Mouse (Mus musculus) gastrocnemius, adult 2 months (tissue): ENCODE measurements around the gene Smarce1. TPM values are rescaled to one million over a fixed set of nuclear protein-coding genes. Genes with fewer than 3 reads are reported as not detected.

ENCODE experiments used
- DNase-seq: peaks from one replicate; pipeline ENCODE4 v3.0.0; 2022
- H3K27ac ChIP-seq: fragments of 200-600 bp; 2 replicates; pipeline ENCODE4 v1.8.1; 2022; ENCODE audit warnings: mild to moderate bottlenecking
- H3K4me3 ChIP-seq: fragments of 200-600 bp; 2 replicates; pipeline ENCODE4 v1.8.1; 2022; ENCODE audit warnings: mild to moderate bottlenecking, moderate library complexity
- CTCF ChIP-seq: fragments of 200-600 bp; IDR thresholded peaks from 2 replicates; pipeline ENCODE4 v1.8.1; 2022; ENCODE audit warnings: antibody characterized with exemption, mild to moderate bottlenecking, moderate library complexity
- intact Hi-C: fragments of 180-260 bp; cut with DNase I; formaldehyde crosslinking; loops from one replicate; pipeline ENCODE4 v1.15.1; 2025
- long read RNA-seq, 2 experiments: library from polyadenylated mRNA; stranded (forward); transcript quantifications; one replicate each; pipeline ENCODE4 v2.0.0; 2021
- total RNA-seq, 2 experiments: library from RNA; stranded (reverse); gene quantifications; 2 replicates each; pipeline ENCODE4 v1.2.3; 2021

Gene Smarce1
- 10 to 100 TPM; 33.2 to 33.4 TPM for total RNA-seq
- long read RNA-seq, experiment 1, transcript Smarce1-201 (11 exons, 2,919 nt), result major isoform, 19 of 24 reads
- long read RNA-seq, experiment 1, partial matches to known transcripts, result 1 of 24 reads
- long read RNA-seq, experiment 1, other reads (novel, unspliced or antisense), result 3 of 24 reads
- long read RNA-seq, experiment 2, transcript Smarce1-201 (11 exons, 2,919 nt), result major isoform, 18 of 24 reads
- long read RNA-seq, experiment 2, partial matches to known transcripts, result 4 of 24 reads
- long read RNA-seq, experiment 2, other reads (novel, unspliced or antisense), result 2 of 24 reads

DNA sequence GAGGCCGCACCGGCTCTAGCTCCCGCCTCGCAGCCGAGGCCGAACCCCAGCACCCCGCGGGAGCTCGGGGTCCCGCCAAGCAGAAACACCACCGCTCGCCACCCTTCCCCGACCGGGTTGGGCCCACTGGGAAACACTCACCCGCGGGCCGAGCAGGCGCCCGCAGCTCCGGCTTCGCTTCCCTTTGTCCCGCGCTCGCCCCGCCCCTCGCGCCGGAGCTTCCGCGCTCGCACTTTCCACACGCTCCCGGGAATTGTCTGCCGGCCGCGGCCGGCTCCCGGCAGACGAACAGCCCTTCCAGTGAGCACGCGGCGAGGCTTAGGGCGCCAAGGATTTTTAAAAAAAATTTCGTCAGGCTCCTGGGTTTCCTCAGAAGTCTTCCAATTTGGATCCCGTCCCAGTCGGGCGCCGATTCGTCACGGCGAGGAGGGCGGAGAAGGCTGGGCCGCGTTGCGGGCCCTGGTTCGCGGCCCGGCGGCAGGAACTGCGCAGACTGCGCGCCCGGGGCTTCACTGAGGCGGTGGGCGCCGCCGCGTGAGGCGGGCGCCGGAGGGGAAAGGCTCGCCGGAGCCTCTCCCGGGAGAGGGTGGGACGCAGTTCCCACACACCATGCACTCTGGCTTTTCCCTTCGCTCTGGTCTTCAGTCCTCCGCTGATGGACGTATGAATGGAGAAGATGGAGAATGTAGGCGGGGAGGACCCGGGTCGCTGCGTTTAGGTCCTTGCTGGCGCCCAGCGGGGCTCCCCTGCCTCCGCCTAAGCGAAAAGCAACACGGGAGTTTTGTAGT is at the start of gene Smarce1:
Gene Smarce1 (minus strand): TSS at position 757 of the 788 bp plus-strand sequence.
- intact Hi-C loops, result no loop called here
- no peak for TF ChIP-seq CTCF
- peak; percentile 87 for DNase-seq
- Histone ChIP-seq H3K4me3 (peak within 1 kb of the TSS; percentile 99), H3K27ac (peak within 1 kb of the TSS; percentile 99)

DNA sequence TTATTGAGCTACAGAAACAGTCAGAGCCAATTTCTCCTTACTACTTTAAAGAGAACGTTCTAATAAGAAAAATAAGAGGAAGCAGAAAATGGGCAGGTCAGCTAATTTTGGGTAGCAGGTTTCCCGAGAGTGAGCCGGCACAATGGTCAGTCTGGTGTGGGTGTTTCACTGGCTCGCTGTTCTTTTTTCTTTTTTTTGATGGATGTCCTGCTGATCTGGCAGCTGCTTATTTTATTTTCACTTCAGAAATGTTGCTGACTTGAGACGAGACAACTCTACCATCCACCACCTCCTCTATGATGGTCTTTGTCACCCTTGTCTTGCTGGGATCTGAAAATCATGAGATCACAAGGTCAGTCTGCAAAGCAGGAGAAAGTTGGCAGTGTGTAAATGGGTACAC is 49.2 kb upstream of the Smarce1 start:
- H3K27ac ChIP-seq, result no peak overlapping the region
- intact Hi-C loops, result no loop called here
- no peak for DNase-seq
- no peak for TF ChIP-seq CTCF
- H3K4me3 ChIP-seq, result no peak overlapping the region

DNA sequence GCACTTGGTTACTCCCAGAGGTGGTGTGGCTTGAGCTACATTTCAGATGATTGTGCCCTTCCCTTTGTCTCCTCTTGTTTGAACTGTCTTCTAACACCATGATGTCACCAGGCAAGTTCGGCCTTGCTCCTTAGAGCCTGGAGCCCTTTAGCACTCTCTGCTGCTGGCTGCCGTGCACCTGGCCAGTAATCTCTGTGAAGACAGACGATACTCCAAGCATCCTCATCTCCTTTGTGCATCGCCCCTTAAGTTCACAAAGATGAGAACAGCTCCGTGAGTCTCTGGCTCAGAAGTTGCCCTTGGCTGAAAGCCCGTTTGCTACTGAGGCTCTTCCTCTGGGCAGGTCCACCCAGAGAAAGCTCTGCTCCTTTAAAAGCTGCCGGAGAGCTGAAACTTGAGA is 46.0 kb upstream of the Smarce1 start:
- no peak for DNase-seq
- no peak for TF ChIP-seq CTCF
- intact Hi-C loops, result no loop called here
- Histone ChIP-seq H3K27ac (no peak overlapping the region), H3K4me3 (no peak overlapping the region)

- no peak overlapping the region for H3K27ac ChIP-seq
- H3K4me3 ChIP-seq, result no peak overlapping the region
- intact Hi-C loops, result no loop called here
- DNase-seq, result no peak
- TF ChIP-seq CTCF, result no peak
Measured at GRCm38 (mm10) chr11:99275624-99276023, 44.8 kb upstream of the Smarce1 start.

GRCm38 (mm10) chr11:99272721-99273120 is 41.9 kb upstream of the Smarce1 start:
- no peak for DNase-seq
- TF ChIP-seq CTCF, result no peak
- no peak overlapping the region for H3K4me3 ChIP-seq
- intact Hi-C loops, result no loop called here
- H3K27ac ChIP-seq, result no peak overlapping the region

DNA sequence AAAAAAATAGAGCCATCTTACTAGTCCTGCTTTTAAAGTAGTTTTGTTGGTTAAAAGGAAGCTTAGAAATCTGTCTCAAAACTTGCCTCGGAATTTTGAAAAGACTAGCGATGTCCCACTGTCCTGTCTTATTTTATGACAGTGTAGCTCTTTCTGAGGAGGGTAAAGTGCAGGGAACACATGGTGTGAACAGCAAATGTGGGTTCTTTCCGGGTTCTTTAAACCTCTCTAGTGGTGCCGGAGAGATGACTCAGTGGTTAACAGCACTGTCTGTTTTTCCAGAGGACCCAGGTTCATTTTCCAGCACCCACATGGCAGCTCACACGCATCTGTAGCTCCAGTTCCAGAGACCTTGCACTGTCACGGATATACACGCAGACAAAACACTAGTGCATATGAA is 38.4 kb upstream of the Smarce1 start:
- Histone ChIP-seq H3K27ac (no peak overlapping the region), H3K4me3 (no peak overlapping the region)
- TF ChIP-seq CTCF, result no peak
- intact Hi-C loops, result no loop called here
- DNase-seq, result no peak

DNA sequence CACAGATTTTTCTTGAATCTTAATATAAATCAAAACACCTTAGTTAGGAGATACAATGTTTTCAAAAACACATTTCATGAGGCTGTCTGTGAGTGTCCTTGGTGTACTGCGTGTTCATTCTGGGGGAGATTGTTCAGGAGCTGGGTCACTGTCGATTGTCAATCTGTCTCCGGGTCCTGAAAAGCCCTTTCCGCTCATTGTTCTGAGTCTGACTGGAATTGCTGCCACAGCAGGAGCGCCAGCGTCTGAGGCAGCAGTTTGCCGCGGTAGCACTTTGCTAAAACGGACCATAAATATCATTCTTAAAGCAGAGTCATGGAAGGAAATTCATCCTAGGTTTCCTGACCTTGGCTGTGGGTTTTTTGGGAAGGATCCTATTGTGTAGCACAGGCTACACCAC is 35.0 kb upstream of the Smarce1 start:
- no peak for TF ChIP-seq CTCF
- peak overlapping the region; percentile 28; the same call in 1 of the 2 replicates for H3K27ac ChIP-seq
- intact Hi-C loops, result no loop called here
- peak overlapping the region; percentile 38 for H3K4me3 ChIP-seq
- no peak for DNase-seq

GRCm38 (mm10) chr11:99265220-99265619 is 34.4 kb upstream of the Smarce1 start:
- Histone ChIP-seq H3K27ac (peak overlapping the region; percentile 6; the same call in 1 of the 2 replicates), H3K4me3 (no peak overlapping the region)
- DNase-seq, result no peak
- intact Hi-C loops, result no loop called here
- no peak for TF ChIP-seq CTCF

GRCm38 (mm10) chr11:99256213-99256612 is 25.4 kb upstream of the Smarce1 start:
- H3K27ac ChIP-seq, result no peak overlapping the region
- intact Hi-C loops, result no loop called here
- DNase-seq, result no peak
- peak; percentile 22; the same call in 1 of the 2 replicates for TF ChIP-seq CTCF
- no peak overlapping the region for H3K4me3 ChIP-seq

DNA sequence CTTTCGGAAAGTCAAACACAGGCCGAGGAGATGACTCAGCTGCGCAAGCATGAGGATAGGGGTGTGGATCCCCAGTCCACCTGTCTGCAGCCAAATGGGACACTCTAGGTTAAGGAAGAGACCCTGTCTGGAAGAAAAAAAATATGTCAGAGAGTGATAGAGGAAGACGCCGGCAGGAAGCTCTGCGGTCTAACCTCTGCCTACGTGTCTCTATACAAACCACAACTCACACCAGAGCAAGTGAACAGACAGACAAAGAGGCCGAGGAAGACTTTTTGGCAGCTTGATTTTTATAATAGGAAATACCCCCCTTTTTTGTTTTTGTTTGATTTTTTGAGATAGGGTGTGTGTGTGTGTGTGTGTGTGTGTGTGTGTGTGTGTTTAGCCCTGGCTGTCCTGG is 24.5 kb upstream of the Smarce1 start:
- Histone ChIP-seq H3K27ac (no peak overlapping the region), H3K4me3 (no peak overlapping the region)
- intact Hi-C loops, result no loop called here
- TF ChIP-seq CTCF, result no peak
- no peak for DNase-seq

- no peak for DNase-seq
- intact Hi-C loops, result loop anchor here (5.0 kb wide), 1 partner anchor 43 kb away; no protein-coding TSS in a partner anchor
- H3K27ac ChIP-seq, result no peak overlapping the region
- H3K4me3 ChIP-seq, result no peak overlapping the region
- TF ChIP-seq CTCF, result peak; percentile 7; the same call in 1 of the 2 replicates
Measured at GRCm38 (mm10) chr11:99253893-99254292, 23.1 kb upstream of the Smarce1 start.

- Histone ChIP-seq H3K27ac (no peak overlapping the region), H3K4me3 (no peak overlapping the region)
- intact Hi-C loops, result loop anchor here (5.0 kb wide), 1 partner anchor 45 kb away; no protein-coding TSS in a partner anchor
- DNase-seq, result no peak
- no peak for TF ChIP-seq CTCF
Measured at GRCm38 (mm10) chr11:99252671-99253070, 21.9 kb upstream of the Smarce1 start.

GRCm38 (mm10) chr11:99250666-99251065 is 19.8 kb upstream of the Smarce1 start:
- TF ChIP-seq CTCF, result no peak
- no peak overlapping the region for H3K27ac ChIP-seq
- DNase-seq, result no peak
- intact Hi-C loops, result loop anchor here (5.0 kb wide), 1 partner anchor 47 kb away; no protein-coding TSS in a partner anchor
- H3K4me3 ChIP-seq, result no peak overlapping the region
